Mouse (Mus musculus) embryo, embryonic 10 days (tissue): ENCODE measurements at regions not wholly inside any gene's neighbourhood (a gene's known extent, or its start where the extent isn't known, plus 50 kb on each side); places are given as distances from the start of the nearest gene placed in this dataset.

ENCODE experiments used
- DNase-seq: peaks from one replicate; pipeline ENCODE4 v3.0.0-alpha.2; 2015; ENCODE audit warnings: low spot score

DNA sequence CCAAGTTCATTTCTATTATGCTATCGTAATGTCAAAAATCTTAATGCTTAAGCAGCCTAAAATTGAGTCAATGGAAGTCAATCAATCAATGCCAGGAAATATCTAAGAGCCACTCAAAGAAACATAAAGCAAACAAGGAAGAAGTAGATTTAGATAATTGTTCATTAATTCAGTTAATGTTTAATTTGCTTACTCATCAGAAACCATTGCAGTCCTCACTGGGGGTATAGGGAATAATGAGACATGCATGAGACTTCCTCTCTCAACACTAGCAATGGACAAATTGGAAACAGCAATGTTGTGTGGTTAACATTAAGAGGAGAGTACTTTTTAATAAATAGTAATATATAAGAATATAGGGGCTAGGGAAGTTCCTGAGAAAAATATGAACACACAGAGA is 209.9 kb downstream of the Etaa1 start:
- no peak for DNase-seq

DNA sequence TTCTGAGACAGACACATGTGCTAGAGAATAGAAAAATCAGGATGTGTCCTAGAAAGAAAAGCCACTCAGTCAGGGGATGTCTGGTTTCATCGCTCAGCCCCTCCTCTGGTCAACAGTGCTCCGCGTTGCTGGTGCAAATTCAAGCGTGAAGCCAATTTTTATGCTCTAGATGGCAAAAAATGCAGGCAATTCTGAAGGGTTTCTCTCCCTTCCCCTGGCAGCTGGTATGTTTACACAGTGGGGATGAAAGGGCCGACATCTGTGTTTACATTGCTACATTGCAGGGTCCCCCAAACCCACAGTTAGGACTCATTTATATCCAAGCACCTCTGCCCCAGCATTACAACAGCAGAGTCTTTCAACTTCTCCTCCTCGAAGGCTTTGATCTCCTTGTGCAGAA is 203.3 kb downstream of the Etaa1 start:
- DNase-seq: peak; percentile 69

DNA sequence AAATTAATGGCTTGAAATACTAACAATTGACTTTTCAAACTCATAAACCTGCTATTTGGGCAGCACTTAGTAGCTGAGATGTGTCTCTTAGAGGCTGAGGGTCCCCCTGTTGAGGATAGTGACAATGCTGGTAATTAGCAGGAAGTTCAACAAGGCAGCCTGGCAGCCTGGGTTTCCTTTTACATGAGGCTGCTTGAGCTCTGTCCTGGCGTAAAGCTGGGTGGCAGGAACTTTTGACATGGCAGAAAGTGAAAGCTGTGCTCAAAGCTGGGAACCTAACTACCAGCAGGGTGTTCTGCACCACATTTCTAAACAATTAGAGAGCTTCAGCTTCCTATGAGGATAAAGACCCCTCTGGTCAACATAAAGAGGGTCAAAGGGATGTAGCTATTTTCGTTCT is 194.5 kb downstream of the Etaa1 start:
- no peak for DNase-seq

DNA sequence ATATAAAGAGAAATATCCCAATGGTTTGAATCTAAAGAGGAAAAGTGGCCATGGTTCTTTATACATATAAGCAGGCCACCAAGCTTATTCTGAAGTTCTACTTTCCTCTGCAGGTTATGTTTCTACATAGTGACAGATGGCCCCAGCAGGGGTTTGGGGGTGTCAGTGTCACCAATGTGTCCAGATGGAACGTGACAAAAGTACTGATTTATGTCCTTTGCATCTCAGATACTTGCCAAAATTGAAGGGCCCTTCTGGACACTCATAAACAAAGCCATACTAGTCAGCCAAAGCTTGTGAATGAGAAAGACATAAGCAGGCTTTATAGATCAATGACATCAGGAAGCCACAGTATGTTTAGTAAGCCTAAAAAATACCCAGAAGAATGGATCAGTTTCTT is 190.3 kb downstream of the Etaa1 start:
- DNase-seq: no peak

DNA sequence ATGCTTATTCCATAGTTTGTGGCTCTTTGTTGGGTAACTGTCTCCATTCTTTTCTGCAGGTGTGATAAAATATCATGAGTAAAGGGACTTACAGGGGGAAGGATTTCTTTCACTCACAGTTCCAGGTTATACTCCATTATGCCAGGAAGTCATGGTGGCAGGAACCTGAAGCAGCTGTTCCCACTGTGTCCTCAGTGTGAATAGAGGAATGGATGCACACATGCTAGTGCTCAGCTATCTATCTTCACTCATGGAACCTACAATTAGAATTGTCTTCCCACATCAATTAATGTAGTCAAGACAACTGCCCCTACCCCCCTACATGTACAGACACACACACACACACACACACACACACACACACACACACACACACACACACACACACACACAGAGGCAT is 189.5 kb downstream of the Etaa1 start:
- no peak for DNase-seq

DNA sequence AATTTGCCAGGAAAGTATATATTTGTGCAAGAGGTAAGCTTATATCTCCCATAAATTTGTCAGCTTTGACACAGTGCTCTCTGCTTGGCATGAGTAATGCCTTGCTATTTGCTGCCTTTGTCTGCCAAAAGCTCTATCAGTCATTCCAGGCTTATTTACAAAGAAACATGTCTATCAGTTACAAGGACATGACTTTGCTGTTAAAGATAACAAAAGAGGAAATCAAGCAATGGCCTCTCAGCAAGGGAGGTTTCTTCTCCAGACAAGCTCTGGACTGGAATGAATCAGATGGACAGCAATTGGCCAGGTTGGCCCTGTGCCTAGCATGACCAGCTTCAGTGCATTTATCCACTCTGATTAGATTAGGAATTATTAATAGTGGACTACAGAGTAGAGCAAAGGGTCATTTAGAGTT is 185.3 kb downstream of the Etaa1 start:
- no peak for DNase-seq

DNA sequence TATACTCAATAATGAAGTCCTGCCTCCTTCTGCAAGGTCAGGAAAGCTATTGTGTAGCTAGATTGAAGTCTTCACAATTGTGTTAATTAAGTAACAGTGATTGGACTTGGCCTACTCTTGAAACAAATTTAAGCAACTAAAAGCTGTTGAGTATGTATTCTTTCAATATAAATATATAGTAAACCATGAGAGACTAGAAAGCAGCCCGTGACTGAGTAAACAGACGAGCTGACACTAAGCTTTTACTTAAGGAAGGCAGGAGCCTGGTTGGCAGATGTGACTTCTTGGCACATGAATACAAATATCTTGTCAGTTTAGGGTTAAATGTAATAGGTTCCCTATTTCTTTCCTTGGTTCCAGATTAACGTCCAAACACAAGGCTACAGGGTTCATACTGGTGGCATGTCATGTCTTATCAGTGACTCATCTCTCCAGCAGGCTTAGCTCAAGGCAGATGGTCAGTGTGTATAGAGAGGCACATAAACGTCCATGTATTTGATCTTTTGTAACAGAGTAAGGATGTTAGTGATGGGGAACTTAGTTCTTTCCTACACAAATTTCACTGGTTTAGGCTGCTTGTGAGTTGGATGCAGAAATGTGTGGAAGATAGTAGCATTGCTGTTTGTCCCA is 184.7 kb downstream of the Etaa1 start:
- no peak for DNase-seq

DNA sequence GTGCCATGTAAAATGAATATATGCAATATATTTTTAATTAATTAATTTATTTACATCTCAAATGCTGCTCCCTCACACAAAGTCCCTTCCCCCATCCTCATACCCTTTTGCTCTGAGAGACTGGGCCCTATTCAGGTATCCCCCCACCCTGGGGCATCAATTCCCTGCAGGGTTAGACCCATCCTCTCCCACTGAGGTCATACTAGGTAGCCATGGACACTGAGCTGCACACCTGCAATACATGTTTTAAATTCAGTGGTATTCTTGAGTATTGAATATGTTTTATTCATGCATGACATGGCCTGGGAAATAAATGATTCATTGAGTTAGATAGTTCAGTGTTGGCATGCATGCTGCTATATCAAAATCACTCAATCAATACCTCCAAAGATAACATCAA is 156.0 kb downstream of the Etaa1 start:
- no peak for DNase-seq

DNA sequence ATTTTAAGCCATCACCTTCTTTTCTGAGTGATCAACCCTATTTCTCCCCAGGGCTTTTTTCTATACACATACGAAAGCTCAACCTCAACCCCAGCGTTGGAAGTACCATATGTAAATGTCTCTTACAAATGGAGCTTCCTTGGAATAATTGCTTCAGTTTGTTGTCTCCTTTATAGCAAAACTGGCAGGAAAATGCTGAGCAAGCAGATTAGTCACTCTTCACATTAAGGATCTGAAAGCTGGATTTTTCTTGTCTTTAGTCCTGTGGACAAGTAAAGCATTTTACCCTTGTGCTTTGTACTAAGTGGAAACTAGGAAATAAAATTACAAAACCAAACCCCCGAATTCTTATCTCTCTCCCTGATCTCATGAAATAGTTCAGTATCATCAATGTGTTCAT is 145.8 kb downstream of the Etaa1 start:
- DNase-seq: no peak

DNA sequence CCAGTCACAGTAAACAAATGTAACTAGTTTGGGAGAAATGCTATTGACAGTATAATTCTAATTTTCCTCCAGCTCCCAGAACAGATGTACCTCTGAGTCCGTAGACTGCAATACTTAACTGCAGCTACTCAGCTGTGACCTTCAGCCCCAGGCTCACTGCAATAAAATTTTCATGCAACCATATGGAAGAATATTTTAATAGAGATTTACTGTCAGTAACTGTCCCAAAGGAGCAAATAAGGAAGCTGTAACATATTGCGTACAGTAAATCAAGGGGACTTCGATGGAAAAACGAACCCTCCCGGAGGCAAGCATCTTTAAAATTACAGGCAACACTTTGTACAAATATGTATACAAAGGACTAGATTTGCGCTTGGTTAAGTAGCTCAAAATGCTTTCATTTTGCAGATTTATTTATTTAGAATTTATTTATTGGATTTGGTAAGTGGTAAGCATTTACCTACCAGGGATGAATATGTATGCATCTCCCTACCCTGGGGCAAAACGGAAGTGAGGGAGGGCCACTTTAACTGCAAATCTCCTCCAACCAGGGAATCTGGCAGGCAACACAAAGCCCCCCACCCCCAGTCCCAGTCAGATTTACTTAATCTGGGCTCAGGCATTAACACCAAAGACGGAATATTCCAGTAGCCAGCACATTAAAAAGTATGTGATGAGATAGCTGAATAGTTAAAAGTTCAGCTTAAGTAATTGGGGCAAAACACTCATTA is 141.7 kb downstream of the Etaa1 start:
- no peak for DNase-seq

DNA sequence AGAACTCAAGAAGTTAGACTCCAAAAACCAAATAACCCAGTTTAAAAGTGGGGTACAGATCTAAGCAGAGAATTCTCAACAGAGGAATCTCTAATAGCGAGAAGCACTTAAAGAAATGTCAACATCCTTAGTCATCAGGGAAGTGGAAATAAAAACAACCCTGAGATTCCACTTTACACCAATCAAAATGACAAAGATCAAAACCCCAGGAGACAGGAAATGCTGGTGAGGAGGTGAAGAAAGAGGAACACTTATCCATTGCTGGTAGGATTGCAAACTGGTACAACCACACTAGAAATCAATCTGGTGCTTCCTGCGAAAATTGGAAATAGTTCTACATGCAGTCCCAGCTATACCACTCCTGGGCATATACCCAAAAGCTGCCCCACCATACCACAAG is 111.0 kb downstream of the Etaa1 start:
- no peak for DNase-seq

DNA sequence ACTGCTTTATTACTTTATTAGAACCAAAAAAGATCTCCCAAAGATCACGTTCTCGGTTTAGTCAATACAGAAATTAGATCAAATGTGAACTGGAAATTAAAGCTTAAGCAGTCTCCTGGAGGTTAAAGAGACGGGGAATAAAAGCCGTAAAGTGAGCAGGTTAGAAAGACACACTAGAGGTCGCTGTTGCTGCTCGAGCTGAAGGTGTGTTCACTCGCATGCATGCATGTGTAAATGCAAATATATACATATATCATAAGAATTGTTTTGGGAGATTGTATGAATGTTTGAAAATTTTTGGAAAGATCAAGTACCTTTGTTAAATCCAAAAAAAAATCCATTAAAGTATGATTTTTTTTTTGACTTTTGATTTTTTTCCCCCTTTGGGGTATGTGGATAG is 101.3 kb downstream of the Etaa1 start:
- DNase-seq: peak; percentile 75

DNA sequence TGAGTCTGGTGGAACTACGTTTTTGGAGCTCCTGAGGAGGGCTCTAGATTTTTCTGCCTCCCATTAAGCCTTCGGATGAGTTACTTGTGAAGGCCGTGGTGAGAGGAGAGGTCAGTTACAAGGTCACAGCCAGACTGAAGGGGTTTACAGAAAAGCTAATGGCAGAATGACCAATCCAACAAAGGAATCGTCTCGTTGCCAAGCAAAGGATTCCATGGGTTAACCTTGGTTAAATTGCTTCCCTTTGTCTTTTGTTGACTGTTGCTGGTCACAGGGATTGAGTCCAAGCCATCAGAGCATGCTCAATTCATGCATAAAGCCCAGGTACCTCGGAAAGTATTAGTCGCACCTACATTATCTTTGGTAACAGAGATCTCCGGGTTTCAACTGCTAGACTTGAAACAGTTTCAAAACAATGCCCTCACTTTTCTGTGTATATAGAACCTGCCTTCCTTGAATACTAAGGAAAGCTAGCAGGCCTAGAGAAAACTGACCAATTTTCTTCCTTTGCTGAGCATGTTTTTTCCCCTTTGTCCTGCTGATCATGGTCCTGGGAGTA is 100.3 kb downstream of the Etaa1 start:
- peak; percentile 59 for DNase-seq

DNA sequence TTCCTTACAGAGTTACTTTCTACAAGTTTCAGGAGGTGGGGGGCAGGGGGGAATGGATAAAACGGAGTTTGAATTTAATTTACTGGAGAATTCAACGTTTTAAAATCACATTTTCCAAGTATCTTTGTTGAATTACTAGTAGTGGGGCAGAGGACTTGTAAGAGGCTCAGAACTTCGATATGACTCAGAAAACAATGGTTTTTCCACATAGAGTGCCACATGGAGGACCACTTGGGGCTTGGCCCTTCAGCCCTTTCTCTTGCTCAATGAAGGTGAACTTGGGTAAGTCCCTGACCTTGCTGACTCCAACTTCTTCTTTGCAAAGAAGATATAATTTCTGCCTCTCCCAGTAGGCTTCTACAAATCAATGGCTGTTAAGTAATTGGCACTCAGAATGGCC is 99.8 kb downstream of the Etaa1 start:
- DNase-seq: no peak

DNA sequence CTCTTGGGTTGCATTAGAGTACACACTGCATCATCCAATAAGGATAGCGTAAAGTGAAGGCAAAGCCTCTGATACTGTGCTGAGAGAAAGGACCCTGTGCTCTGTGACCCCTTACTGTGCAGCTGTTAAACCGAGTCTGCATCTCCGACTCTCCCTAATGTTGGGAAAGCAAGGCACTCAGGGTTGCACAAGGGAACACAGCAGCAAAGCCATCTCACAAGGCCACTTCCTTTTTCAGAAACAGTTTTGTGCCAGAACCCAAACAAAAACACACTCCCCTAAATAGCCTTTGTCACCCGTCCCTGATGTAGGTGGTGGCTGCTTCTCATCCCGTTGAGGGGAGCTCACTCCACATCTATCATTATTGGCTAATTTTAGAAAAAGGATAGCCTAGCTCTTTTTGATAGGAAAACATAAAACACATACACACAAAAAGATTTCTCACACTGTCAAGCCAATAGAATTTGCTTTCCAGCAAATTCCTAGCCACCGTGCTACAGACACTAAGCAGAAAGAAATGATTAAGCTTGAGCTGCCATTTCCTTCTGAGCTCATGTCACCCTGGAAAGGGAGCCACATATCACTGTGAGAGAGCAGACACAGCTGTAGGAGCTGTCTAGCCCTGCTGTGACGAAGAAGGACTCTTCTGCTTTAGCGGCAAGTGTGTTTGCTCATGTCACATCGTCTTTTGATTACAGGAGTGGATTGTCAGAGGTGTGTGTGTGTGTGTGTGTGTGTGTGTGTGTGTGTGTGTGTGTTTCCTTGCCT is 94.1 kb downstream of the Etaa1 start:
- peak; percentile 22 for DNase-seq

DNA sequence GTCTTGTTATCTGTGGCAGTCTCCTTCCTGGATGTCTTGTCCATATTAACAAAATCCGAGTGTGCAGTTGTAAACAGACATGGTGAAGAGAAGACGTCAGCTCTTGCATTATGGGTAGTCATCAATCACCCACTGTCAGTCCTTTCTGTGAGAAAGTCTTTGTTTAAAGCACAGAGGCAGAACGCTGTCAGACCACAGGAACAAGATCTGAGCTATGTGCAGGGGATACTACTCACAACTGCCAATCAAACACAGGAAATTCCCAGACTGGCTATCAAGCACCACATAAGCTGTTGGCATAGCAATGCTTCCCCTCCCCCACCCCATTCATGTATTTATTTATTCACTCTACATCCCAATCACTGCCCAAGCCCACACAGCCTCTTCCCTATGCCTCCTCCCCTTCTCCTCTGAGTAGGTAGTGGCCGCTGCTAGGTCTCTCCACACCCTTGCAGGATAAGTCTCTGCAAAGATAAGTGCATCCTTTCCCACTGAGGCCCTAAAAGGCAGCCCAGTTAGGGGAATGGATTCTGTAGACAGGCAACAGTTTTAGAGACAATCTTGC is 88.8 kb downstream of the Etaa1 start:
- peak; percentile 64 for DNase-seq

DNA sequence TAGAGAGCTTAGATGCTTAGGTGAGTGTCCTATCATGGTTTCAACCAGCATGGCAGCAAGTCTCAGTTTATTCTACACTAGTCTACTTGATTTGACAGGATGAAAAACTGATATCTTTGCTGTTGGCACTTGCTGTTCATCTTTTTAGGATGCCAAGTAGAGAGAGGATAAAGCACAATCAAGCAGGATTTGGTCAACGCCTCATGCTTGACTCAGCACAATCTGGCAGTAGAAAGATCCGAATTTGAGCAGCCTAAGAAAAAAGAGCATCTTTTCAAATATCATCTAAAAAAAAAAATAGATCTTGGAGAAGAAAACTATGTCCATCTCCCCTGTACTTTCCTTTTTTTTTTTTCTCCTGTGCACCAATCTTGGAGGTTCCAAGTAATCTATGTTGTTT is 83.0 kb downstream of the Etaa1 start:
- no peak for DNase-seq

DNA sequence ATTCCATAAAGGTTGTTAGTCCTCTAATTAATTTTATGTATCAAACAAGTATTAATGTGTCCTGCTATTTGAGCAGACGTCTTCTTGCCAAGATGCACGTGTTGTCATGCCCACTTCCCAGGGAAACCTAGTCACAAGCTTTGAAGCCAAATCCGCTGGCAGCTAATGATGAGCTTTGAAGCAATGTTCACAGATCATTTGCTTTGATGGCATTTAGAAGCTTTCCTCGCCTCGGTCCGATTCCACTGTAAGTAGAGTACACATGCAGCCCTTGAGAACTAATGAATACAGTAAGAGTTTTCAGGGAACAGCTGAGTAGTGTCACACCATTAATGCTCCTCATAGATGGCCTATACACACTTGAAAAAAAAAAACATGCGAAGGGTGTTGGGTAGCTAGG is 81.8 kb downstream of the Etaa1 start:
- no peak for DNase-seq

DNA sequence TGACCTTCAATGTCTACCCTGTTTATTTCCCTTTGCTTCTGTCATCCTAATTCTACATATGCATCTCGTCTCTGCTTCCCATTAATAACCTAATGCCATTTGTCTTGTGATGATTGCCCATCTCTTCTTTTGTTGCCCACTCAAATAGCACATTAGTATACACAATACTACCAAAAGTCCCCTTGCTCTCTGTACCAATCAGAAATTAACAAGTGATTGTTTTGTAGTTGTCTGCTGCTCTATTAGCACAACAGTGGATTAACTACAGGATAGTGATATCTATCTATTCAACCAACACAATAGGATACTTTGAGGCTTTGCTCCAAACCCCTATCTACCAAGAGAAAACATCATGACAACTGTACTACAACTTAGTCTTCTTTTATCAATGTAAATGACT is 70.4 kb downstream of the Etaa1 start:
- DNase-seq: no peak
